Mouse (Mus musculus) erythroblast, embryonic 14.5 days (primary cell): Measurements from ENCODE around the gene Thpo.

Experiments
- GATA1 ChIP-seq: IDR thresholded peaks from 2 replicates; pipeline ENCODE4 v1.6.1; 2012; ENCODE audit warnings: low read length, inconsistent platforms, mixed read lengths
- TAL1 ChIP-seq: IDR thresholded peaks from 3 replicates; pipeline ENCODE4 v1.6.1; 2012; ENCODE audit warnings: low read length, inconsistent platforms, mixed read lengths

DNA sequence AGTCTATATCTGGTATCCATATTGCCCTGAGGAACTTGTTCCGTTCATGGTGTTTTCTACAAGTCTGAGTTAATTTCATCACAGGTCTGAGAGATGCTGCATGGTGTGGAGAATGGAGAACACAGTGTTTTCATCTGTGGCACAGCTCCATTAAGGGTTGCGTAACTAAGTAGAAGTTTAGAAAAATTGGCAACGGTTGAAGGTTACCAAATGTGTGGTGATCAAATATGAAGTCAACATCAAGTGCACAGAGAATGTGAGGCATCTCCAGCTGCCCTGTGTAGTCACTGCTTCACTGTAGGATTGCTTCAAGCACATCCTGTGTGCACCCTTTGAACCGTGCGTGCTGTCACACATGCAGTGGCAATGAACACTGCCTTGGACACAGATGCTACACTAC lies 21.7 kb upstream of the Thpo start:
- TF ChIP-seq TAL1 (no peak), GATA1 (no peak)
